Mouse (Mus musculus) kidney, embryonic 14.5 days (tissue): ENCODE measurements around the gene Rab22a. TPM values are rescaled to one million over a fixed set of nuclear protein-coding genes. Genes with fewer than 3 reads are reported as not detected.
"Not testable (repeated sequence)": the region's sequence is repeated elsewhere in the genome, so short reads cannot be mapped to it uniquely, and the experiment has no call there.

Experiments used
- ATAC-seq: fragments of 200-750 bp; cut with Nextera tagmentation; 2 replicates; pipeline ENCODE4 v1.8.0; 2017; ENCODE audit warnings: moderate number of reproducible peaks, mild to moderate bottlenecking, moderate TSS enrichment, moderate library complexity; ENCODE audit not compliant: low FRiP score, low TSS enrichment
- H3K27ac ChIP-seq: fragments of 300-500 bp; sonication (generic); 2 replicates; pipeline ENCODE4 v1.5.1; 2014; ENCODE audit warnings: low read depth, mild to moderate bottlenecking, low read length, moderate library complexity, mixed read lengths
- H3K27me3 ChIP-seq: fragments of 300-500 bp; sonication (generic); 2 replicates; pipeline ENCODE4 v1.6.1; 2014; ENCODE audit warnings: mild to moderate bottlenecking, low read length; ENCODE audit not compliant: control insufficient read depth, insufficient read depth
- H3K36me3 ChIP-seq: fragments of 300-500 bp; sonication (generic); 2 replicates; pipeline ENCODE4 v1.6.1; 2014; ENCODE audit warnings: low read length, mixed read lengths; ENCODE audit not compliant: control insufficient read depth, insufficient read depth
- H3K4me1 ChIP-seq: fragments of 300-500 bp; sonication (generic); 2 replicates; pipeline ENCODE4 v1.6.1; 2014; ENCODE audit warnings: low read length, mixed read lengths; ENCODE audit not compliant: control insufficient read depth, insufficient read depth
- H3K4me2 ChIP-seq: fragments of 300-500 bp; sonication (generic); replicated peaks from 2 replicates; pipeline ENCODE4 v1.6.1; 2014; ENCODE audit warnings: low read depth, mild to moderate bottlenecking, low read length
- H3K4me3 ChIP-seq: fragments of 300-500 bp; sonication (generic); 2 replicates; pipeline ENCODE4 v1.5.1; 2014; ENCODE audit warnings: mild to moderate bottlenecking, low read length
- H3K9ac ChIP-seq: fragments of 300-500 bp; sonication (generic); 2 replicates; pipeline ENCODE4 v1.6.1; 2014; ENCODE audit warnings: low read depth, mild to moderate bottlenecking, low read length, moderate library complexity
- H3K9me3 ChIP-seq: fragments of 300-500 bp; sonication (generic); 2 replicates; pipeline ENCODE4 v1.6.1; 2016; ENCODE audit warnings: low read length; ENCODE audit not compliant: control insufficient read depth
- WGBS: fragments of 180-500 bp; shearing (Covaris S2); extraction: QIAGEN DNeasy Blood & Tissue Kit; methylation state at CpG from one replicate; pipeline ENCODE4 v1.1.7; 2014; 5-methylcytosine and 5-hydroxymethylcytosine counted together
- polyA plus RNA-seq: library from polyadenylated mRNA; unstranded; fragments of >200 nt; fragmentation: Nextera tagmentation; extraction: Ambion mirVana; gene quantifications from 2 replicates; pipeline ENCODE4 v1.2.1, GENCODE M21; 2014

The Rab22a gene
- polyA plus RNA-seq, 1 experiment from 2014 or later: 32.9 TPM

DNA sequence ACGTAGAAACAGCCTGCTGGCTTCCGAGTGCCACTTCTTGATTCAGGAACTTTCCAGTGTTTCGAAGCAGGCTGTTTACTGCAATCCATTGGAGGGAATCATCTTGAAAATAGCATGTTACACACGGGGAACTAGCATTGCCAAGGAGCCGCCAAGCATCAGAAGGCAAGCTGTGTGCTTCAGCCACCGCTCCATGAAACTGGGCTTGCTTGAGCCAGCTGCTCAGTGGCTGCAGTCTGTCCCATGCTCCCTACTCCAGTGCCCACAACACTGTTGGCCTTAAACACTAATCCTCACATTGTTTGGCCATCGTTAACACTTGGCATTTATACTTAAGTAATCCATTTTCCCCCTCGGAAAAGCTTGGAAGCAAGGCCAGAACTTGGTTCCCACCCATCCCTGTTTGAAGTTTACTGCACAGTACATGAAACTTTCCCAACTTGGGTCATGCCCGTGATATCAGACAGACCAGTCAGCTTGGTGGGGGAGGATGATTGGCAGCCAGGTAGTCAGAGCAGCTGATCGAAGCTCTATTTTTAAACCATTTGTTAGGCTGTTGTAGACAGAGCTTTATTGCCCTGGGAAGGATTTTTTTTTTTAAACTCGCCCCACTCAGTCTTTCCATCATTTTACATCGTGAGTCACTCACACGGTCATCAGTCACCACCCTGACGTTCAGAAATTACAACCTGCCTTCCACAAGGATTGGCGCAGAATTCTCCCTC lies 46.4 kb downstream of the Rab22a start:
- no peak overlapping the region for H3K4me2 ChIP-seq
- no peaks in the 10 kb centered on the region for H3K4me1 ChIP-seq
- no peaks in the 10 kb centered on the region for H3K9me3 ChIP-seq
- H3K36me3 ChIP-seq: peaks cover 32% of the 10 kb centered on the region
- no peak overlapping the region for H3K9ac ChIP-seq
- no peaks in the 10 kb centered on the region for H3K27me3 ChIP-seq
- WGBS: 88% methylated on average over 15 of the region's 15 CpGs
- H3K27ac ChIP-seq: no peak overlapping the region
- ATAC-seq: no peak
- H3K4me3 ChIP-seq: no peak overlapping the region

DNA sequence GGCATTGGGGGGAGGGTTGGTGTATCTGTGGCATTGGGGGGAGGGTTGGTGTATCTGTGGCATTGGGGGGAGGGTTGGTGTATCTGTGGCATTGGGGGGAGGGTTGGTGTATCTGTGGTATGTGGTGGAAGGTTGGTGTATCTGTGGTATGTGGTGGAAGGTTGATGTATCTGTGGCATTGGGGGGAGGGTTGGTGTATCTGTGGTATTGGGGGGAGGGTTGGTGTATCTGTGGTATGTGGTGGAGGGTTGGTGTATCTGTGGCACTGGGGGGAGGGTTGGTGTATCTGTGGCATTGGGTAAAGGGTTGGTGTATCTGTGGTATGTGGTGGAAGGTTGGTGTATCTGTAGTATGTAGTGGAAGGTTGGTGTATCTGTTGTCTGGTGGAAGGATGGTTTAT lies 48.1 kb downstream of the Rab22a start:
- H3K9ac ChIP-seq, ATAC-seq, H3K27me3 ChIP-seq, H3K4me3 ChIP-seq, H3K27ac ChIP-seq, H3K4me2 ChIP-seq, H3K4me1 ChIP-seq, H3K9me3 ChIP-seq: not testable (repeated sequence)
- peaks cover 19% of the 10 kb centered on the region; the same call in 1 of the 2 replicates for H3K36me3 ChIP-seq

DNA sequence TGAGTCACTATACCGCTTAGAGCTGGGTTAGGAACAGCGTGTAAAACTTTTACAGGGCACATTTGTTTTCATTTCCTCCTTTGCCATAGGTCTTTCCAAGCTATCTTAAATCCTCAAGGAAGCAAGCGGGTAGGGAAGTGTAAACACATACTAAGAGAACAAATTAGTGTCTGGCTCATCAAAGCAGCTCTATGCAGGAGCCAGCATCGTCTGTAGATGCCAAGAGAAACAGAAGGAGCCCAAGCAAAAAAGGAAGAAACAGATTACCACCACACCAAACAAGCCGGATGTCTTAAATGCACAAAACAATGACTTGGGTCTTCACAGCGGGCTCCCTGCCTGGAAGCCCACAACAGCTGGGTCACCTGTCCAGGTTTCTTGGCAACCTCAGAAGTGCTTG lies 50.6 kb downstream of the Rab22a start:
- 73% methylated on average over 6 of the region's 6 CpGs for WGBS
- ATAC-seq: no peak
- no peak overlapping the region for H3K27ac ChIP-seq

DNA sequence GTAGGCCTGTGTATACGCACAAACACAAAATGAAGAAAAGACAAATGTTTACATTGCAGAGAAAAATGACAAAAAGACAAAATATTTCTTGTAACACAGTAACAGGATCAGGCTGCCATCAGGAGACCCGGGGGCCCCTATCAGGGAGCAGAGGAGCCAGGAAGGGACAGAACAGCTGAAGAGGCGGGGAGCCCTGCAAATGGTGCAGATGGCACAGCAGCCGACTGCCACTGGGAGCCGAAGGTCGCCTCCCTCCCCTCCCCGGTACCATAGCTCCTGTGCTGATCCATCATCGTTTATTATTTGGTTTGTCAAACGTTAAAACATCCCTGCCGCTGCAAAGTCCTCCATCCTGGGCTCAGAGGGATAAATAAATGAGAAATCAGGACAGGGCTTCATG lies 53.1 kb downstream of the Rab22a start:
- Histone ChIP-seq H3K4me3 (no peak overlapping the region), H3K9ac (no peak overlapping the region), H3K27me3 (no peaks in the 10 kb centered on the region), H3K9me3 (no peaks in the 10 kb centered on the region), H3K4me2 (no peak overlapping the region), H3K27ac (0 out of 2 replicates have a peak overlapping the region, but pooled peaks have one; percentile 4), H3K4me1 (0 out of 2 replicates have a peak, but pooled peaks cover 5% of the 10 kb centered on the region), H3K36me3 (no peaks in the 10 kb centered on the region)
- 46% methylated on average over 10 of the region's 10 CpGs for WGBS
- ATAC-seq: no peak

More for the DNA sequence above, 50.6 kb downstream of the Rab22a start:
- Histone ChIP-seq H3K9ac (no peak overlapping the region), H3K9me3 (no peaks in the 10 kb centered on the region), H3K4me1 (0 out of 2 replicates have a peak, but pooled peaks cover 5% of the 10 kb centered on the region), H3K36me3 (peaks cover 4% of the 10 kb centered on the region; the same call in 1 of the 2 replicates), H3K4me2 (no peak overlapping the region), H3K4me3 (no peak overlapping the region), H3K27me3 (no peaks in the 10 kb centered on the region)

DNA sequence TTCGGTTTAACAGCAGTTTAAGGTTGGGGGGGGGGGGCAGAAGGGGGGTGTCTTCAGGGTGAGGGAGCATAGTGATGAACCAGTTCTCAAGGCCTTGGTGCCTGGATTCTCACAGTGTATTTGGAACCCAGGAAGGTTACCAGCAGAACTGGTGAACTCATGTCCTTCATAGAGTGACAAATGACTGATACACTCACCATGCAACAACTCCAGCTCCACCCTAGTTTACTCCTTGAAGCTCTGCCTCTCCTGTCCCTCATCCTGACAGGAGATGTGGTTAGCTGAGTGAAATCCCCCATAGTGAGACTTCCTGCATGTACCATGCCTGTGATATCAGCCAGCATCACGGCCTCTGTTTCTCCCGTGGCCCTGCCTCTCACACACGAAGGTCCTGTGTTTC lies 53.7 kb downstream of the Rab22a start:
- H3K4me2 ChIP-seq: no peak overlapping the region
- H3K36me3 ChIP-seq: no peaks in the 10 kb centered on the region
- H3K9ac ChIP-seq: no peak overlapping the region
- H3K4me3 ChIP-seq: no peak overlapping the region
- no peak for ATAC-seq
- no peaks in the 10 kb centered on the region for H3K27me3 ChIP-seq
- 76% methylated on average over 4 of the region's 4 CpGs for WGBS
- H3K9me3 ChIP-seq: no peaks in the 10 kb centered on the region
- no peak overlapping the region for H3K27ac ChIP-seq
- 0 out of 2 replicates have a peak, but pooled peaks cover 5% of the 10 kb centered on the region for H3K4me1 ChIP-seq

DNA sequence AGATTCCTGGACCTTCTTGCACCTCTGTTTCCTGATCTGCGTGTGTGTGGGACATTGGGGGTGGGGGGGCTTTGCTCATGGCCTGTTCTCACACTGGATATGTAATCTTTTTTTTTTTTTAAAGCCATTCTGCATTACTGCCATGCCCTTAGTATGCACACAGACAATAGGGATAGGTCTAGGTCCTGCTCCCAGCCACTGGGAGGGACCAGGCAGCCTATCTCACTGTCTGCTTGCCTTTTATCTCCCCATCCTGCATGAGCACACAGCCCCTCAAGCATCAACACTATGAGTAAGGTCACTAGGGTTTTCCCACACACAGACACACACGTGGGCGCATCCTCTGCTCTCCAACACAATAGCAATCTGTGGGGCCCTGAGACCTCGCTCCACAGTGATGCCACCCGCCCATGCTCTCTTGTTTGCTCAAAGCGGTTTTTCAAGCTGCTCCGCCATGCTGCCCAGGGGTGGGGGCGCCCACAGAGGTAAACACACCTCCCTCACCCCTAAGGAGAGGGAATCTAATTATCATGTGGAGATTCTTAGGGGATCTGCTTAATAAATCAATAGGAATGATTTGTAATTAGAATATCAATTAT lies 55.2 kb downstream of the Rab22a start:
- WGBS: 74% methylated on average over 8 of the region's 8 CpGs
- H3K27ac ChIP-seq: no peak overlapping the region
- H3K36me3 ChIP-seq: no peaks in the 10 kb centered on the region
- no peak for ATAC-seq
- no peak overlapping the region for H3K9ac ChIP-seq
- no peaks in the 10 kb centered on the region for H3K27me3 ChIP-seq
- no peak overlapping the region for H3K4me3 ChIP-seq
- 0 out of 2 replicates have a peak, but pooled peaks cover 5% of the 10 kb centered on the region for H3K4me1 ChIP-seq
- H3K9me3 ChIP-seq: no peaks in the 10 kb centered on the region
- H3K4me2 ChIP-seq: no peak overlapping the region

DNA sequence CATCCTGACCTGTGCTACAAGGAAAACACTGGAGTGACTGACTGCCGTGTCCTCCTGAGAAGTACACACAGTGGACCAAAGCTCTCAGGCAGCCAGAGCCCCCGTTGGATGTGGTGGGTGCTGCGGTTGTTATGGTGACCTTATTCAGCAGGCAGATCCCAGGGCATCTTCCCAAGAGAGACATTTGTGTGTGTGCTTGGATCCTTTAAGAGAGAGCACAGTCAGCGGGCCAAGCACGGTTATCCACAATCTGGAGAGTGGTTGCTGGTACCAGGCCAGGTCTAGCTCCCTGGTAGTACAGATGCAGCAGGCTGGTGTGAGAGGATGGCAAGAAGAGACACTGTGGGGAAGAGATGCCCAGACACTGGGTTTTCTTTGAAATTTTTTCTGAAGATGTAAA lies 57.4 kb downstream of the Rab22a start:
- no peak for ATAC-seq
- H3K27ac ChIP-seq: no peak overlapping the region
- H3K4me1 ChIP-seq: 0 out of 2 replicates have a peak, but pooled peaks cover 5% of the 10 kb centered on the region
- 93% methylated on average over 5 of the region's 5 CpGs for WGBS
- no peaks in the 10 kb centered on the region for H3K27me3 ChIP-seq
- no peaks in the 10 kb centered on the region for H3K36me3 ChIP-seq
- H3K4me3 ChIP-seq: no peak overlapping the region
- no peaks in the 10 kb centered on the region for H3K9me3 ChIP-seq
- no peak overlapping the region for H3K4me2 ChIP-seq
- no peak overlapping the region for H3K9ac ChIP-seq

DNA sequence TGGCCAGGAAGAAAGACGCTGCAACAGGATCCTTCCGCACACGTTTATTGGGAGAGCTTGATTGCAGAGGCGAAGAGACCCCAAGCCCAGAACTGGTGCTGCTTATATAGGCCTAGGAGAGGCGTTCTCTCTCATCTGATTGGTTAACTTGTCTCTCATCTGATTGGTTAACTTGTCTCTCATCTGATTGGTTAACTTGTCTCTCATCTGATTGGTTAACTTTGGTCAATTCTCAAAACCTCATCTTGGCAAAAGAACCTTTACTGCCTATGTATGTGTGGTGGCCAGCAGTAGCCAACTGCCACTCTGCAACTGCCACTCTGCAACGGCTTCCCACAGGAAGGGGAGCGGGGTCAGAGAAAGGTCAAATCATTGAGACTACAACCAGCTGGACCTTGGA lies 59.6 kb downstream of the Rab22a start, which contains the start of gene 1700010B08Rik:
1700010B08Rik (plus strand) TSS at position 301 of the 400 bp plus-strand sequence.
- not testable (repeated sequence) for H3K4me1 ChIP-seq, H3K4me2 ChIP-seq, H3K27ac ChIP-seq, H3K4me3 ChIP-seq, H3K9ac ChIP-seq, H3K27me3 ChIP-seq, H3K36me3 ChIP-seq, ATAC-seq, H3K9me3 ChIP-seq
- WGBS: 85% methylated on average over 6 of the region's 7 CpGs

DNA sequence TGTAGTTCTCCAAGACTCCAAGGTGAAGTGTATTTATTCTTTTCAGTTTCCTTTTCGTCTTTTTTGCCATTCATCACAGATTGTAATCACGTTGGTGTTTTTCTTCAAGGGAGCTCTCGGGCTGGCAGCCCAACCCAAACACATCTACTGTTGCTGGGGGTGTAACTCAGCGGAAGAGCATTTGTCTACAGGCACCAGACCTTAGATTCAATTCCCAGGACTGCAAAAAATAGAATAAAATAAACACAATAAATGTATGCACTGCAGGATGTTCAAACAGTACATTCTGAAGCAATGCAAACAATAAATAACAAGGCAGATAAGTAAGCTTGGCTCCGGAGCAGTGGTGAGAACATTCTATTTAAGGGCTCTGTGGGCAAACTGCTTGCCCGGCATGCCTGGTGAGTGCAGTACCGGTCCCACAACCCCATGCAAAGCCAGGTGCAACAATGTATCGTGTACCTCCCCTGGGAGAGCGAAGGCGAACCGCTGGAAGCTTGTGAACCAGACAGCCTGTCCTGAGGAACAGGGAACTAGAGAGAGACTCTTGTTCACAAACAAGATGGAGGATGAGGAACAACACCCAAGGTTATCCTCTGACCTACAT lies 62.8 kb downstream of the Rab22a start:
- no peak overlapping the region for H3K9ac ChIP-seq
- no peak for ATAC-seq
- no peak overlapping the region for H3K4me2 ChIP-seq
- no peaks in the 10 kb centered on the region for H3K27me3 ChIP-seq
- 72% methylated on average over 11 of the region's 11 CpGs for WGBS
- H3K27ac ChIP-seq: no peak overlapping the region
- H3K9me3 ChIP-seq: no peaks in the 10 kb centered on the region
- no peak overlapping the region for H3K4me3 ChIP-seq
- no peaks in the 10 kb centered on the region for H3K36me3 ChIP-seq
- peaks cover 13% of the 10 kb centered on the region; the same call in 1 of the 2 replicates for H3K4me1 ChIP-seq
